Mouse (Mus musculus) erythroblast, embryonic 14.5 days (primary cell): ENCODE results near the gene Grtp1.

Experiments used
- GATA1 ChIP-seq: IDR thresholded peaks from 2 replicates; pipeline ENCODE4 v1.6.1; 2012; ENCODE audit warnings: low read length, inconsistent platforms, mixed read lengths
- TAL1 ChIP-seq: IDR thresholded peaks from 3 replicates; pipeline ENCODE4 v1.6.1; 2012; ENCODE audit warnings: low read length, inconsistent platforms, mixed read lengths

DNA sequence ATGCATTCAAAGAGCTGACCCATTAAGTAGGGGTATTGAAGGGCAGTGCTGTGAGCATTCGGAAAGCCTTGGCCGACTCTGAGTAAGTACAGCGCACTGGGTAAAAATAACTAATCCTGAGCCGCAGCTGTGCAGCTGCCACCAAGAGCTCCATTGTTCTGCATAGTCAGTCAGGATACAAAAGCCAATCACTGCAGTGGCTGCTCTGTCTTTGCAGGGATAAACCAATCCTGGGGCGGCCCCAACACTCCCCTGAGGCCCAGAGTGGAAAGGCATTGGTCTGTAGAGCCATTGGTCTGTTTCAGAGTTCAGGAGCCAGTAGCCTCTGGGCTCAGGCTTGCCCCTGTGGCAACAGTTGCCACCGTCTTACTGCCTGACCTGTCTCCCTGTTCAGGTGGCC lies 25.9 kb upstream of the Grtp1 start:
- no peak for TF ChIP-seq GATA1
- TF ChIP-seq TAL1, result no peak
